Mouse (Mus musculus) liver, embryonic 14.5 days (tissue): Measurements from ENCODE around the gene Crkl. TPM values are rescaled to one million over a fixed set of nuclear protein-coding genes. Genes with fewer than 3 reads are reported as not detected.

Experiments
- ATAC-seq: fragments of 200-750 bp; cut with Nextera tagmentation; 2 replicates; pipeline ENCODE4 v1.8.0; 2017; ENCODE audit warnings: moderate number of reproducible peaks, mild to moderate bottlenecking, moderate library complexity; ENCODE audit not compliant: insufficient read depth
- DNase-seq, 3 experiments: peaks; one replicate each; pipeline ENCODE4 v3.0.0-alpha.2; 2012 to 2013; ENCODE audit warnings: low read depth in 3 of 3, low spot score in 3 of 3
- H3K27ac ChIP-seq: fragments of 300-500 bp; sonication (generic); 2 replicates; pipeline ENCODE4 v1.5.1; 2014; ENCODE audit warnings: moderate library complexity, mild to moderate bottlenecking, control low read depth, inconsistent platforms
- H3K27me3 ChIP-seq: fragments of 300-500 bp; sonication (generic); 2 replicates; pipeline ENCODE4 v1.6.1; 2014; ENCODE audit warnings: mild to moderate bottlenecking, low read length, moderate library complexity; ENCODE audit not compliant: control insufficient read depth, insufficient read depth
- H3K36me3 ChIP-seq: fragments of 300-500 bp; sonication (generic); replicated peaks from 2 replicates; pipeline ENCODE4 v1.6.1; 2014; ENCODE audit warnings: low read depth; ENCODE audit not compliant: control insufficient read depth, insufficient read depth
- H3K4me1 ChIP-seq, 2 experiments: fragments of 200-500 bp in 1 of 2; fragments of 300-500 bp in 1 of 2; sonication (generic) in 1 of 2; replicated peaks; 2 replicates each; pipeline ENCODE4 v1.6.1; 2012 to 2014; ENCODE audit warnings: antibody characterized with exemption in 1 of 2, inconsistent platforms in 1 of 2, low read length in 1 of 2; ENCODE audit not compliant: control insufficient read depth in 2 of 2, insufficient read depth in 2 of 2
- H3K4me2 ChIP-seq: fragments of 300-500 bp; sonication (generic); 2 replicates; pipeline ENCODE4 v1.6.1; 2014; ENCODE audit warnings: low read depth, mild to moderate bottlenecking, control low read depth, moderate library complexity
- H3K4me3 ChIP-seq, 2 experiments: fragments of 200-500 bp in 1 of 2; fragments of 300-500 bp in 1 of 2; sonication (generic) in 1 of 2; 2 replicates each; pipeline ENCODE4 v1.5.1; 2012 to 2014; ENCODE audit warnings: low read depth in 2 of 2, low read length in 2 of 2, mild to moderate bottlenecking in 2 of 2, control low read depth in 1 of 2, inconsistent platforms in 1 of 2, moderate library complexity in 1 of 2; ENCODE audit not compliant: insufficient read depth in 1 of 2
- H3K9ac ChIP-seq: fragments of 300-500 bp; sonication (generic); replicated peaks from 2 replicates; pipeline ENCODE4 v1.6.1; 2014; ENCODE audit warnings: mild to moderate bottlenecking, control low read depth, moderate library complexity
- H3K9me3 ChIP-seq: fragments of 300-500 bp; sonication (generic); 2 replicates; pipeline ENCODE4 v1.6.1; 2016; ENCODE audit warnings: low read length, mixed read lengths; ENCODE audit not compliant: control insufficient read depth
- CTCF ChIP-seq: IDR thresholded peaks from 2 replicates; pipeline ENCODE4 v1.5.1; 2016; ENCODE audit warnings: antibody characterized with exemption, low read depth, control low read depth
- EP300 ChIP-seq: IDR thresholded peaks from 2 replicates; pipeline ENCODE4 v1.6.1; 2016; ENCODE audit warnings: antibody characterized with exemption, low read depth
- WGBS: fragments of 180-500 bp; shearing (Covaris S2); extraction: QIAGEN DNeasy Blood & Tissue Kit; methylation state at CpG from one replicate; pipeline ENCODE4 v1.1.7; 2014; ENCODE audit not compliant: insufficient replicate concordance; 5-methylcytosine and 5-hydroxymethylcytosine counted together
- polyA plus RNA-seq, 2 experiments: library from polyadenylated mRNA; depleted of rRNA in 1 of 2; stranded (reverse) in 1 of 2; unstranded in 1 of 2; fragments of >200 nt; fragmentation: Nextera tagmentation in 1 of 2; extraction: Ambion mirVana in 1 of 2; gene quantifications; 2 replicates each; pipeline versions ENCODE4 v1.2.1 to v1.2.3; 2012 to 2014

Crkl gene
- polyA plus RNA-seq, 2 experiments = 8.0 to 18.8 TPM

- DNase-seq (no peak), ATAC-seq (no peak)
- Histone ChIP-seq H3K27ac (peak overlapping the region; percentile 17), H3K4me1 (peaks cover 13 to 16% of the 10 kb centered on the region in 2 experiments), H3K9me3 (no peaks in the 10 kb centered on the region), H3K4me3 (peak overlapping the region; percentile 73 to 78), H3K27me3 (no peaks in the 10 kb centered on the region), H3K9ac (peak overlapping the region; percentile 55), H3K4me2 (peak overlapping the region; percentile 67), H3K36me3 (peaks cover 5% of the 10 kb centered on the region)
- 7% methylated on average over 9 of the region's 9 CpGs for WGBS
- TF ChIP-seq EP300 = no peak
- TF ChIP-seq CTCF = no peak
Observed at GRCm38 (mm10) chr16:17509240-17509597, 57.4 kb downstream of the Crkl start.

- H3K4me1 ChIP-seq = peaks cover 13 to 16% of the 10 kb centered on the region in 2 experiments
- no peak overlapping the region; the same call in 1 of the 2 replicates for H3K9ac ChIP-seq
- no peaks in the 10 kb centered on the region for H3K27me3 ChIP-seq
- ATAC-seq (no peak), DNase-seq (no peak)
- H3K4me2 ChIP-seq = peak overlapping the region; percentile 67
- TF ChIP-seq EP300 (no peak), CTCF (no peak)
- no peaks in the 10 kb centered on the region for H3K9me3 ChIP-seq
- H3K36me3 ChIP-seq = peaks cover 5% of the 10 kb centered on the region
- no peak overlapping the region; a peak in 1 of 4 replicates for H3K4me3 ChIP-seq
- no peak overlapping the region for H3K27ac ChIP-seq
- 92% methylated on average over 2 of the region's 2 CpGs for WGBS
Observed at GRCm38 (mm10) chr16:17510143-17510542, 58.4 kb downstream of the Crkl start.

GRCm38 (mm10) chr16:17510686-17511085 lies 58.9 kb downstream of the Crkl start:
- Histone ChIP-seq H3K27ac (no peak overlapping the region), H3K27me3 (no peaks in the 10 kb centered on the region), H3K4me3 (no peak overlapping the region), H3K9me3 (no peaks in the 10 kb centered on the region), H3K36me3 (peaks cover 5% of the 10 kb centered on the region), H3K4me2 (peak overlapping the region; percentile 67), H3K9ac (no peak overlapping the region; the same call in 1 of the 2 replicates), H3K4me1 (peaks cover 13 to 16% of the 10 kb centered on the region in 2 experiments)
- TF ChIP-seq CTCF (no peak), EP300 (no peak)
- WGBS = 24% methylated on average over 2 of the region's 2 CpGs
- DNase-seq = no peak
- no peak for ATAC-seq

- ATAC-seq (no peak), DNase-seq (no peak)
- H3K27me3 ChIP-seq = no peaks in the 10 kb centered on the region
- H3K4me2 ChIP-seq = no peak overlapping the region
- H3K4me3 ChIP-seq = no peak overlapping the region
- no peak overlapping the region for H3K27ac ChIP-seq
- H3K9ac ChIP-seq = no peak overlapping the region
- no peaks in the 10 kb centered on the region for H3K9me3 ChIP-seq
- H3K4me1 ChIP-seq = peaks cover 13 to 16% of the 10 kb centered on the region in 2 experiments
- TF ChIP-seq EP300 (no peak), CTCF (no peak)
- H3K36me3 ChIP-seq = peaks cover 10% of the 10 kb centered on the region
- WGBS = 83% methylated on average over 4 of the region's 4 CpGs
Observed at GRCm38 (mm10) chr16:17511431-17511830, 59.6 kb downstream of the Crkl start.

GRCm38 (mm10) chr16:17518910-17519309 lies 67.1 kb downstream of the Crkl start:
- no peak overlapping the region for H3K27ac ChIP-seq
- H3K4me2 ChIP-seq = no peak overlapping the region
- TF ChIP-seq EP300 (no peak), CTCF (no peak)
- peaks cover 15% of the 10 kb centered on the region for H3K36me3 ChIP-seq
- WGBS = 64% methylated on average over 2 of the region's 2 CpGs
- no peak overlapping the region for H3K9ac ChIP-seq
- no peaks in the 10 kb centered on the region for H3K27me3 ChIP-seq
- no peak for DNase-seq
- no peaks in the 10 kb centered on the region for H3K4me1 ChIP-seq
- H3K9me3 ChIP-seq = no peaks in the 10 kb centered on the region
- no peak for ATAC-seq
- H3K4me3 ChIP-seq = no peak overlapping the region
